Mouse (Mus musculus) ovary, adult 18-20 months (tissue): ENCODE measurements around the gene Crebzf.

ENCODE experiments used
- DNase-seq: peaks from one replicate; pipeline ENCODE4 v3.0.0; 2022; ENCODE audit warnings: low spot score, mixed read lengths

Crebzf gene

DNA sequence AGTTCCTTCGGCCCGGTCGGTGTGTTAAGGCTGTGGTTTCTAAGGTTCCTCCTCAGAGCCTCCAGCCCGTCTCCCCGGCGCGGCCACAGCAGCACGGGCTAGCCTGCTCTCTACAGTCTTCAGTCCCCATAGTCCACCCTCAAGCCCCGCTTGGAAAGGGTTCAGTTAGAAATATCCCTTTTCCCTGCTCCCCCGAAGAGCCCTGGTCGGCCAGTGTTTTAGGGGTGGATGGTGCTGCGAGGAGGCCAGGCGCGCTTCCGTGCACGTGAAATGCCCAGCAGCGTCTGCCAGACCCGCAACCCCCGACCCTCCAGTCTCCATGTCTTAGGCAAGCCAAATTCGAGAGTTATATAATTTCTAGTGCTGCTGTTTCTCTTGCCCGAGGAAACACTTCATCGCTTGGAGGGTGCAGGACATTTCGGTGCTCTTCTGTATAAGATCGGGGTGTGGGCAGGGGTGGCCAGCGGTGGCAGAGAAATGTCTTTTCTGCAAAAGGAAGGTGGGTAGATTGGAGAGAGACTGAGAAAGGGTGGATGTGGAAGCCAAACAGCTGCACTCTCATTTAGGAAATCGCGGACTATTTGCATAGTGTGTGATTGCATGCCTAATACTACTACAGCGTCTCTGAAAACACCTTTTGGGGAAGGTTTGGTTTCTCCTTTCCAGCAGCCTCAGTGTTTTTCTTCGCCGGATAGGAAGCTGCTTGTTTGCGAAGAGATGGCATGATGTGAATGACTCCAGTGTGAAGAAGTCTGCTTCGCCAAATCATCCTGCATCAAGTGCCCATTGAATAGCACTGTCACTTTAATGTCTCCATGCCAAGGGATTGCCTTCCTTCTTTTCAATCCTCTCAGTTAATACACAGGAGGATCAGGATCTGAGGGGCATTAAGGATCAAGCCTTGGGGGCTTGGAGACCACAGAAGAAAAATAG is 34.0 kb downstream of the Crebzf start, which contains the start of gene Dlg2:
Gene Dlg2, plus strand, starts transcription at position 360 of the 933 bp plus-strand sequence.
- peak; percentile 9 for DNase-seq

DNA sequence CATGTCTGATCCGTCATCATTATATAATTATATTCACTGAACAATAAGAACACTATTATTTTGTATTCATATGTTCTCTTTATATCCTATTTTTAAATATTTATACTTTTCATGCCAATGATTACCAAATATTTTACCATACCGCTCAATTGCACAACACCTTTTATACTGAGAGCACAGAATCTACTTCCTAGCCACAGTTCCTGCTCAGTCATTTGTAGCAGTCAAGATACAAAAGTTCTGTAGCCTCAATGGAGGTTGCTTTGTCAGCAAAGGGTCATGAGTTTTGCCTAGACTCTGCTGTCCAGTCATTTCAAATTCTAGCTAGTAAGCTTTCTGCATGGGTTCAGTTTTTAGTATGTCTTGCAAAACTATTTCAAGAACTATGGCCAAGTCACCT is 40.1 kb downstream of the Crebzf start:
- no peak for DNase-seq
